Mouse (Mus musculus) erythroblast, adult 5-6 weeks (primary cell): ENCODE data around the gene Pcsk2. TPM values are rescaled to one million over a fixed set of nuclear protein-coding genes. Genes with fewer than 3 reads are reported as not detected.

ENCODE experiments used
- ATAC-seq: replicated peaks from 2 replicates; pipeline ENCODE4 v1.8.0; 2016; ENCODE audit warnings: moderate number of reproducible peaks, mild to moderate bottlenecking, moderate TSS enrichment, inconsistent platforms; ENCODE audit not compliant: poor library complexity, low FRiP score, severe bottlenecking
- total RNA-seq, 2 experiments: library from RNA; stranded (forward) in 1 of 2; stranded (reverse) in 1 of 2; fragments of 150-400 nt in 1 of 2; fragments of 200-764, 138-1000 nt in 1 of 2; gene quantifications; 2 replicates each; pipeline versions ENCODE4 v1.2.3 to v1.2.4; 2015 to 2017; ENCODE audit warnings: low replicate concordance in 2 of 2

Gene Pcsk2
- total RNA-seq, 2 experiments from 2014 or later: not detected

- no peak for ATAC-seq
These were observed 267.5 kb downstream of the Pcsk2 start for GRCm38 (mm10) chr2:143813461-143813860.

DNA sequence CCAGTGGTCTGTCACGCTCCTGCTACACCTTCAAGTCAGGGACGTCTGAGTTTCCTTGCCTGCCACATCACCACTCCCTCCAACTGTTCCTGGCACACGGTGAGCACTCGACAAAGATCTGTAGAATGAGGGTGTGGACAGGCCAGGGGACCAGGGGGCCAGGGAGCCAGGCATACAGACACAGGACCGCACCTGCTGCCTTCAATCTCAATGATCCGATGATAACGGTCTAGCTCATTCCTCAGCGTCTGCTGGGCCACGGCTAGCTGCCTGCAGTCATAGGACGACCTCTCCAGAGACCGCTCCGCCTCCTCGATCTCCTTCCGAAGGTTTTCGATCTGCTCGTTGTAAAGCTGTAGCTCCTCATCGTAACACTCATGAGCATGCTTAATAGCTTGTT lies 285.7 kb downstream of the Pcsk2 start:
- no peak for ATAC-seq

GRCm38 (mm10) chr2:143832721-143833120 lies 286.8 kb downstream of the Pcsk2 start:
- no peak for ATAC-seq

DNA sequence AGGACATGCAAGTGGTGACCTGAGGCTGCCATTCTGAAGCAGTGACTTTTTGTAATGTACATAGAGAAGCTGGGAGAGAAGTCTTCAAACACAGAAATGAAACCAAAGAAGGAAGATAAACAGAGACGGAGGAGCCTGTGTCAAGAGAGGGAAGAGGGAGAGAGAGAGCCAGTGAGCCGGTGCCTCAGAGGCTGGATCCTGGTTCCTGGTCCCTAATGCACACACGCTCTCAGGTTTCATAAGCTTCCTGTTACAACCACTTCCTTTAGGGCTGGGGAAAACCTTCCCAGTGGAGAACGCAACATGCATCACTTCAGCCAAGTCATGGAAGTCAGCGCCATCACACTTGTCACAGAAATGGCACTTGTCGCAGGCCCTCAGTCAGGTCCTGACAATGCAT lies 288.1 kb downstream of the Pcsk2 start:
- ATAC-seq: no peak

DNA sequence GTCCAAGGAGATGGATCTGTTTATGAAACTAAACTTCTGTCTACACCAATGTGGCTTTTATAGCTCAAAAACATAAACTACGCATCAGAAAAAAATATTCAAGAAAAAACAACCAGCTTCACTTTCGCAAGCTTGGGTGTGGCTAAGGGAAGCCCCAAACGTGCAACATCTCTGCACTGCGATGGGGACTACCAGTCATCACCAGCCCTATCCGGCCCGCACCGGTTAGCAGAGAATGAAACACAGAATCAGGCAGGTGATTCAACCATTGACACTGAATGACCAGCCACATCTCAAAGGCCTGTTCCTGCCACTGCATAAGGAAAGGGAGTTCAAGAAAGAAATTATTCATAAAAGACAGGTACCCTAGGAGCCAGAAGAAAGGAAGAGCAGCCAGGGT lies 289.9 kb downstream of the Pcsk2 start:
- ATAC-seq: no peak

- ATAC-seq: 0 out of 2 replicates have a peak, but pooled peaks have one; percentile 66
These were observed 291.3 kb downstream of the Pcsk2 start for GRCm38 (mm10) chr2:143837291-143837701.

GRCm38 (mm10) chr2:143838698-143839097 lies 292.7 kb downstream of the Pcsk2 start:
- ATAC-seq: no peak

DNA sequence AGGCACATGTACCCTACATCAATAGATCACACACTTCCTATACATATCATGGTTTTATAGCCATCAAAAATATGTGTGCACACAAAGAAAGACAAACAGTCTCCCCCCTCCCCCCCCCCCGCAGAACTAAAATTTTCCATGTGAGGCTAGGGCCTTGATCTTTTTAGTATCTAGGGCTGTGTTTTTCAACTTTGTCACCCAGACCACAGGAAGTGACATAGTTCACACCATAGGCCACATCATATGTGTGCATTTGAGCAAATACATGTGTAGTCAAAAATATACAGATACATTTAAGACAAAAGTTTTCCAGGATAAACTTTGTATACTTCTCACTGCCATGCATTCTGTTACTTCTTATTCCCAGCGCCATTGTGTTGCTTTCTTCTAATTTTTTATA lies 293.5 kb downstream of the Pcsk2 start:
- ATAC-seq: no peak

GRCm38 (mm10) chr2:143840895-143841294 lies 294.9 kb downstream of the Pcsk2 start:
- no peak for ATAC-seq

DNA sequence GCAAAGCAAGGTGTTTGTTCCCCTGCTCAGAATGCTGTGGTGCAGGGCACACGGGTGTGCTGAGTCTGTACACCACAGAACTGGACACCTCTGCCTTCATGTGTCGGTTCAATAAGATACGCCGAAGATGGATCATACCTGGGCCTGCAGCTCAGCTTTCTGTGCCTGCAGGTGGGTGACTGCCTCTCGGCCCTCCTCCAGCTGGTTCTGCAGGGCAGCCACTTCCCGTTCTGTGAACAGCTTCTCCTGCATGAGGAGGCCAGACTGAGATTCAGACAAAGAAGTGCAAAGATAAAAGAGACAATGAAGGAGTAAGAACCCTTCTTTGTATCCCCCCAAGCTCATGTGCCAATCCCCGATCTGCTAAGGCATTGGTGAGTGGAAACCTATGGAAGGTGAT lies 295.6 kb downstream of the Pcsk2 start:
- no peak for ATAC-seq

DNA sequence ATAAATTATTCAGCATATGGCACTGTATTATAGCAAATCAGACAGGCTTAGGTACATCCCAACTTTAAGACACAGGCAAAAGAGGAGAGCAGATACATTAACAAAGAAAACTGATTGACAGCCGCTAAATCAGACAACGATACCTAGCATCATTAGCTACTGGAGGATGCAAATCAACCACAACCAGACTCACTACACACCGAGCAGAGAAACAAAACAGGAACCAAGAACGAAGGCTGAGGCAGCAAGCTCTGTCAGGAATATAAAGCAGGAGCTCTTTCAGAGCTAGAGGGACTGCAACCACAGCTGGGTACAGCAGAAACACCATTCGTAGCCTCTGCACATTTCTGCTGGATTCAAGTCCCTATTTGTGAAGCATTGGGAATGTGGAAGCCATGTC lies 298.8 kb downstream of the Pcsk2 start:
- ATAC-seq: no peak

GRCm38 (mm10) chr2:143846799-143847198 lies 300.8 kb downstream of the Pcsk2 start:
- no peak for ATAC-seq

DNA sequence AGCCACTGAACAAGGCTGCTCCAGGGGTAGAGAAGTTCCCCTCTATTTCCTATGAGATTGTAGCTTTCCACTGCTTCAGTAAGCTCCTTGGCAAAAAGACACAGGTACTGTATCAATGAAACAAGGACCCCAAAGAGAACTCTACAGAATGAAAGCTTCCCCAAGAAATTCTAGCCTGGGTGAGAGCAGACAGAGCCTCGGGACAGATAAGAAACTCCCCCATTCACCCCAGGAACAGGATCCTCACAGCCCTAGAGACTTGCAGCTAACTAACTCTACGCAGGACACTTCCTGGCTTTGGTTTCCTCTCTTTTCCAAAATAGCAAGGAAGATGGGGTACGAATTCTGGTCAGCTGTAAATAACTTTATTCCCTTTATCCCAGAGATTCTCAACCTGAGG lies 301.3 kb downstream of the Pcsk2 start:
- ATAC-seq: no peak

DNA sequence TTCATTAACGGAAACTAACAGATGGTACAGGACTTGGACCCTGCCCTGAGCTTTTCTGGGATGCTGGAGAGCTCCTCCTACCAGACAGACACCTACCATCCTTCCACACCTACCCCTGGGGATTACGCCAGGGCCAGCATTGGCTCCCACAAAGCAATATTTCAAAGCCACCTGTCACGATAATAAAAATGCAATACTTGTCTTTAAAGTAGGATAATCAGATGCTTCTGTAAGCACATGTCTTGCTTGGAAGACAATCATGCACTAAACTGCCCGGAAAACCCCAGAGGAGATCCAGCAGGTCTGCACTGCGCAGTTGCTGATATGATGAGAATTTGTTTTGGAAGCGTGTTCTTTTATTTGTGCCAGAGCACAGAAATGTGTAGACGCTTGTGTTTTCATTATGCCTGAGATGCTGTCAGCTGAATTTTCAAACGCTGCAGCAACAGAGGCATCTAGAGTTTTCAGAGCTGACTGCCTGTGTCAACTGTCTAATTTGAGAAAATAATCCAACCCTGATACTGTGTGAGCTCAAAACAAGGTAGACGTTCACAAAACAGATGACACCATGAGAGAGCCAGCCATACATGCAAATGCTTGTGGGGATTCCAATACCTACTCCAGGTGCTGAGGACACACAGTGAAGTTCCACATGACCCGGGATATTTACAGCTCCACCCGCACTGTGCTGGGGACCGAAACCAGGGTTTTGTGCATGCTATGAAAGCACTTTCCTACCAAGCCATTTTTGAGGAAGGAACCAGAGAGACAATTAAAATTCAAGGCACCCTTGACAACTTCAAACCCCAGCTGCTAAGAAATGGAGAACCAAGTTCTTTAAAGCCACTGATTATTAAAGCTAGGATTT lies 305.6 kb downstream of the Pcsk2 start:
- ATAC-seq: no peak

DNA sequence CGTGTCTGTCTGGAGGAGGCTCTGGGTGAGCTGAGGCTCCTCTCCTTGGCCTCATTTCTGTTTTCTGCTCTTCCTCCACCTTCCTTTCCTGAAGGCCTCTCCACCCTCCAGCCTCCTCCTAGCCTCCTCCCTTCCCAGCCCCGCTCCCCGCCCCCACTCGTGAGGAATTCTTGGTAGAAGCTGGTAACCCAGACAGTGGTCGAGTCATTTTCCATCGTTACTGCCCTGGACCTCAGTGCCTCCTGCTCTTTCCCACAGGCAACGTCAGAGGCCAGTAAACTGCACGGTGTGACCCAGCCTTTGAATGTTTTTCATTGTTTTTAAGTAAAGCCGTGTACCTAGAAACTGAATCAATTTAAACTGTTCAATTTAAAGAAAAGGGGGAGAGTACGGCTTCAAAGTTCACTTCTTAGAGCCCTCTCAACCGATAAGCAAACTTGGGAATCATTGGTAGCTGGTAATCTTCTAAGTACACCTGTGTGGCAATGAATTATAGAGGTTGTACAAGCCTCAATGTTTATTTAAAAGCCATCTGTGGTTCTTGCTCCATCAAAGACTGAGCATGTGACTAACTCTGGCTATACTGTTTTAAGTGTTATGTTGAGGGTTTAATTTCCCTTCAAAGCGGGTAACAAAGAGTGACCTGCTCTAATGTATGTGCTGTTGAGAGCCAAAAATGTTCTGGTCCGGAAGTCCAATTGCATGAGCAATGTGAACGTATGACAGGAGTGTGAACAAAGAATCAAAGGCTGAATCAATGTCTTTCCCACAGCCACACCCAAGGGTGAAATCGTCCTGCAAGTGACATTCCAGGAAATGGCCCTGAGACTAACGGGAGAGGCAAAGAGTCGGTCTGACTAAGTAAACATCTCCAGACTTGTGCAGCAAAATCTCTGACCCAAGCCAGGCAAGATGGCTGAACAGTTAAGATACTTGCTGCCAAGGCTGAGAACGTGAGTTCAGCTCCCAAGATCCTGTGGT lies 306.6 kb downstream of the Pcsk2 start:
- ATAC-seq: no peak

- no peak for ATAC-seq
These were observed 307.5 kb downstream of the Pcsk2 start for GRCm38 (mm10) chr2:143853447-143853846.

DNA sequence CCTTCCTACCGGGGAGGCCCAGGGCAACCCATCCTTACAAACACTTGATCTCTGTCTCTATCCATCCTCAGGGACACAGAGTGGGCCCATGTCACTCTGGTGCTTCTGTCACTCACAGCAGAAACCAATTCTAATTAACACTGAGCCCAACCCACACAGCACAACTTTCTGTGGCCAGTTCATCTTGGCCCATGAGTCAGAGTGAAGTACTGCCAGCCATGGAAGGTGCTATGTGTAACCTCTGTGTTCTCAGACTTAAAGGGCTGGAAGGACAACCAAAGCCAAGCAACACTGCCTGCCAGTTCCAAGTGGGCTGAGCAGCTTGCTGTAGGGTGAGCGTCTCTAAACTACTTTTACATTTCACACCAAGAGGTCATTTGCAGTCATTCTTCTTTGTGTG lies 313.2 kb downstream of the Pcsk2 start:
- ATAC-seq: no peak

GRCm38 (mm10) chr2:143862484-143863231 lies 316.7 kb downstream of the Pcsk2 start, which contains the start of gene Bfsp1:
Gene Bfsp1 (minus strand): TSS chr2:143863173.
- no peak for ATAC-seq

GRCm38 (mm10) chr2:143864600-143864999 lies 318.6 kb downstream of the Pcsk2 start:
- no peak for ATAC-seq
